Mouse (Mus musculus) stomach, postnatal 0 days (tissue): ENCODE results near the gene Gck. TPM values are rescaled to one million over a fixed set of nuclear protein-coding genes. Genes with fewer than 3 reads are reported as not detected.

Experiments
- ATAC-seq: fragments of 200-750 bp; cut with Nextera tagmentation; 2 replicates; pipeline ENCODE4 v1.8.0; 2017; ENCODE audit not compliant: low FRiP score, low TSS enrichment
- DNase-seq: peaks from one replicate; pipeline ENCODE4 v3.0.0-alpha.2; 2016; ENCODE audit warnings: low spot score
- H3K27ac ChIP-seq: fragments of 300-500 bp; sonication (generic); replicated peaks from 2 replicates; pipeline ENCODE4 v1.5.1; 2014; ENCODE audit warnings: mild to moderate bottlenecking, control low read depth
- H3K27me3 ChIP-seq: fragments of 300-500 bp; sonication (generic); 2 replicates; pipeline ENCODE4 v1.6.1; 2014; ENCODE audit warnings: low read length; ENCODE audit not compliant: control insufficient read depth, insufficient read depth
- H3K36me3 ChIP-seq: fragments of 300-500 bp; sonication (generic); 2 replicates; pipeline ENCODE4 v1.6.1; 2014; ENCODE audit warnings: low read length, mixed read lengths; ENCODE audit not compliant: control insufficient read depth, insufficient read depth
- H3K4me1 ChIP-seq: fragments of 300-500 bp; sonication (generic); replicated peaks from 2 replicates; pipeline ENCODE4 v1.6.1; 2014; ENCODE audit warnings: antibody characterized with exemption; ENCODE audit not compliant: control insufficient read depth, insufficient read depth
- H3K4me2 ChIP-seq: fragments of 300-500 bp; sonication (generic); replicated peaks from 2 replicates; pipeline ENCODE4 v1.6.1; 2014; ENCODE audit warnings: low read depth, mild to moderate bottlenecking, control low read depth, moderate library complexity
- H3K4me3 ChIP-seq: fragments of 300-500 bp; sonication (generic); 2 replicates; pipeline ENCODE4 v1.5.1; 2014; ENCODE audit warnings: low read depth, low read length, control low read depth
- H3K9ac ChIP-seq: fragments of 300-500 bp; sonication (generic); 2 replicates; pipeline ENCODE4 v1.6.1; 2014; ENCODE audit warnings: mild to moderate bottlenecking, low read length, control low read depth, mixed read lengths
- H3K9me3 ChIP-seq: fragments of 300-500 bp; sonication (generic); 2 replicates; pipeline ENCODE4 v1.6.1; 2016; ENCODE audit warnings: low read length; ENCODE audit not compliant: control insufficient read depth
- CTCF ChIP-seq: IDR thresholded peaks from 2 replicates; pipeline ENCODE4 v1.5.1; 2016; ENCODE audit warnings: antibody characterized with exemption, low read depth, mild to moderate bottlenecking, moderate library complexity
- EP300 ChIP-seq: optimal IDR thresholded peaks from 2 replicates; pipeline ENCODE3; 2016; ENCODE audit warnings: antibody characterized with exemption
- WGBS: fragments of 180-500 bp; shearing (Covaris S2); extraction: QIAGEN DNeasy Blood & Tissue Kit; methylation state at CpG from one replicate; pipeline ENCODE4 v1.1.7; 2014; 5-methylcytosine and 5-hydroxymethylcytosine counted together
- polyA plus RNA-seq: library from polyadenylated mRNA; unstranded; fragments of >200 nt; fragmentation: Nextera tagmentation; extraction: Ambion mirVana; gene quantifications from 2 replicates; pipeline ENCODE4 v1.2.1, GENCODE M21; 2015

Gck gene
- polyA plus RNA-seq, 1 experiment from 2014 or later, result 1.9 TPM

GRCm38 (mm10) chr11:5954435-5954834, 4.6 kb upstream of the Gck start:
- Histone ChIP-seq H3K4me1 (peaks cover 5% of the 10 kb centered on the region), H3K9ac (no peak overlapping the region), H3K27ac (no peak overlapping the region), H3K27me3 (no peaks in the 10 kb centered on the region), H3K4me3 (no peak overlapping the region), H3K9me3 (no peaks in the 10 kb centered on the region), H3K36me3 (no peaks in the 10 kb centered on the region), H3K4me2 (peak overlapping the region; percentile 63)
- ATAC-seq (no peak), DNase-seq (no peak)
- WGBS, result 63% methylated on average over 5 of the region's 5 CpGs
- TF ChIP-seq EP300, result no peak
- no peak for TF ChIP-seq CTCF

- Histone ChIP-seq H3K27ac (no peak overlapping the region), H3K27me3 (no peaks in the 10 kb centered on the region), H3K36me3 (no peaks in the 10 kb centered on the region), H3K4me1 (peaks cover 5% of the 10 kb centered on the region), H3K4me2 (no peak overlapping the region), H3K9ac (no peak overlapping the region), H3K4me3 (no peak overlapping the region), H3K9me3 (no peaks in the 10 kb centered on the region)
- ATAC-seq (no peak), DNase-seq (peak; percentile 51)
- TF ChIP-seq CTCF (peak; percentile 66), EP300 (no peak)
- 40% methylated on average over 8 of the region's 8 CpGs for WGBS
These were observed 3.4 kb upstream of the Gck start for GRCm38 (mm10) chr11:5953130-5953765.

- no peak overlapping the region for H3K9ac ChIP-seq
- no peak for TF ChIP-seq EP300
- H3K4me3 ChIP-seq, result no peak overlapping the region
- H3K27me3 ChIP-seq, result no peaks in the 10 kb centered on the region
- ATAC-seq (no peak), DNase-seq (no peak)
- H3K36me3 ChIP-seq, result no peaks in the 10 kb centered on the region
- H3K4me1 ChIP-seq, result peaks cover 5% of the 10 kb centered on the region
- no peak overlapping the region for H3K27ac ChIP-seq
- 36% methylated on average over 5 of the region's 5 CpGs for WGBS
- no peaks in the 10 kb centered on the region for H3K9me3 ChIP-seq
- H3K4me2 ChIP-seq, result no peak overlapping the region
These were observed 2.6 kb upstream of the Gck start for GRCm38 (mm10) chr11:5952501-5952900.

- Histone ChIP-seq H3K4me1 (no peaks in the 10 kb centered on the region), H3K27me3 (no peaks in the 10 kb centered on the region), H3K36me3 (no peaks in the 10 kb centered on the region), H3K27ac (no peak overlapping the region), H3K9me3 (no peaks in the 10 kb centered on the region), H3K4me2 (no peak overlapping the region), H3K9ac (no peak overlapping the region), H3K4me3 (no peak overlapping the region)
- DNase-seq (no peak), ATAC-seq (no peak)
- TF ChIP-seq EP300 (no peak), CTCF (no peak)
- WGBS, result 51% methylated on average over 9 of the region's 10 CpGs
These were observed 1.2 kb downstream of the Gck start for GRCm38 (mm10) chr11:5948546-5949250.

- no peak for DNase-seq
- TF ChIP-seq CTCF (no peak), EP300 (no peak)
- H3K4me2 ChIP-seq, result no peak overlapping the region
- no peak overlapping the region for H3K4me3 ChIP-seq
- ATAC-seq, result no peak
- H3K4me1 ChIP-seq, result no peaks in the 10 kb centered on the region
- WGBS, result 25% methylated on average over 4 of the region's 4 CpGs
- H3K27ac ChIP-seq, result peak overlapping the region; percentile 30; the same call in 1 of the 2 replicates
- no peaks in the 10 kb centered on the region for H3K9me3 ChIP-seq
- no peaks in the 10 kb centered on the region for H3K36me3 ChIP-seq
- H3K9ac ChIP-seq, result no peak overlapping the region
- H3K27me3 ChIP-seq, result no peaks in the 10 kb centered on the region
These were observed 2.1 kb downstream of the Gck start for GRCm38 (mm10) chr11:5947796-5948195.

GRCm38 (mm10) chr11:5945096-5945495, 4.8 kb downstream of the Gck start:
- no peaks in the 10 kb centered on the region for H3K36me3 ChIP-seq
- no peak for DNase-seq
- no peak for ATAC-seq

More at GRCm38 (mm10) chr11:5945096-5945495, 4.8 kb downstream of the Gck start:
- H3K9ac ChIP-seq, result no peak overlapping the region
- no peaks in the 10 kb centered on the region for H3K9me3 ChIP-seq
- H3K27me3 ChIP-seq, result no peaks in the 10 kb centered on the region
- WGBS, result 60% methylated on average over 2 of the region's 2 CpGs
- no peak overlapping the region for H3K4me2 ChIP-seq
- H3K4me1 ChIP-seq, result no peaks in the 10 kb centered on the region
- no peak overlapping the region for H3K4me3 ChIP-seq
- no peak; the same call in 1 of the 2 replicates for TF ChIP-seq CTCF
- no peak for TF ChIP-seq EP300
- no peak overlapping the region for H3K27ac ChIP-seq
